Mouse (Mus musculus) G1E (cell line): ENCODE data around the gene Klra9. TPM values are rescaled to one million over a fixed set of nuclear protein-coding genes. Genes with fewer than 3 reads are reported as not detected.
"Not testable (repeated sequence)": the region's sequence is repeated elsewhere in the genome, so short reads cannot be mapped to it uniquely, and the experiment has no call there.

Experiments used
- ATAC-seq: 2 replicates; pipeline ENCODE4 v1.8.0; 2016; ENCODE audit warnings: mild to moderate bottlenecking; ENCODE audit not compliant: insufficient number of reproducible peaks, poor library complexity, low FRiP score, severe bottlenecking; ENCODE audit errors: extremely low read depth
- DNase-seq: peaks from one replicate; pipeline ENCODE4 v3.0.0; 2012; ENCODE audit warnings: low spot score
- H3K27me3 ChIP-seq: 2 replicates; pipeline ENCODE4 v1.6.1; 2012; ENCODE audit warnings: mild to moderate bottlenecking, low read length, inconsistent platforms; ENCODE audit not compliant: insufficient read depth
- H3K36me3 ChIP-seq: replicated peaks from 2 replicates; pipeline ENCODE3; 2012; ENCODE audit warnings: mild to moderate bottlenecking, inconsistent platforms
- H3K4me1 ChIP-seq: 2 replicates; pipeline ENCODE4 v1.6.1; 2012; ENCODE audit warnings: low read depth, low read length, inconsistent platforms, mixed read lengths; ENCODE audit not compliant: insufficient read depth
- H3K4me3 ChIP-seq: 2 replicates; pipeline ENCODE4 v1.5.1; 2012; ENCODE audit warnings: low read depth, mild to moderate bottlenecking, inconsistent platforms, low read length, moderate library complexity, mixed read lengths
- H3K9me3 ChIP-seq: replicated peaks from 2 replicates; pipeline ENCODE4 v1.6.1; 2012; ENCODE audit warnings: inconsistent platforms
- CTCF ChIP-seq: IDR thresholded peaks from 2 replicates; pipeline ENCODE4 v1.5.1; 2012; ENCODE audit warnings: low read depth, low read length, inconsistent platforms, mixed read lengths
- GATA1 ChIP-seq: IDR thresholded peaks from 2 replicates; pipeline ENCODE4 v1.6.1; 2012; ENCODE audit warnings: borderline replicate concordance, low read length, inconsistent platforms, mixed read lengths
- GATA2 ChIP-seq: IDR thresholded peaks from 2 replicates; pipeline ENCODE4 v1.6.1; 2012; ENCODE audit warnings: low read depth, low read length, inconsistent platforms, borderline replicate concordance
- POLR2AphosphoS5 ChIP-seq: IDR thresholded peaks from 2 replicates; pipeline ENCODE4 v1.6.1; 2012; ENCODE audit warnings: low read depth, low read length, inconsistent platforms; ENCODE audit not compliant: insufficient replicate concordance
- TAL1 ChIP-seq: conservative IDR thresholded peaks from 2 replicates; pipeline ENCODE4 v1.6.1; 2012; ENCODE audit warnings: low read depth, low read length, inconsistent platforms, mixed read lengths
- polyA plus RNA-seq: library from polyadenylated mRNA; stranded (reverse); fragments of >175 nt; gene quantifications from 2 replicates; pipeline ENCODE4 v1.2.3, GENCODE M21; 2012
- total RNA-seq, 2 experiments: library from RNA; stranded (forward) in 1 of 2; stranded (reverse) in 1 of 2; fragments of 200-1000 nt in 1 of 2; fragments of >200 nt in 1 of 2; fragmentation: Nextera tagmentation in 1 of 2; gene quantifications; 2 replicates each; pipeline ENCODE4 v1.2.3; 2014 to 2017

Klra9 gene
- not detected in 2 replicates for total RNA-seq (2014; fragmentation: Nextera tagmentation)
- not detected in 2 replicates for total RNA-seq (2017)
- polyA plus RNA-seq: not detected in 2 replicates

- not testable (repeated sequence) for H3K4me3 ChIP-seq, H3K36me3 ChIP-seq, ATAC-seq, H3K9me3 ChIP-seq, H3K4me1 ChIP-seq, H3K27me3 ChIP-seq, DNase-seq
Observed at GRCm38 (mm10) chr6:130193012-130193411, at the start of gene Klra9. Gene Klra9 (minus strand): TSS chr6:130193112.

GRCm38 (mm10) chr6:130237536-130237935, 44.6 kb upstream of the Klra9 start:
- Histone ChIP-seq H3K9me3 (no peaks in the 10 kb centered on the region), H3K36me3 (no peaks in the 10 kb centered on the region), H3K4me3 (no peak overlapping the region), H3K27me3 (no peaks in the 10 kb centered on the region), H3K4me1 (no peaks in the 10 kb centered on the region)
- ATAC-seq (no peak), DNase-seq (no peak)
- TF ChIP-seq GATA2 (no peak), TAL1 (no peak), POLR2AphosphoS5 (no peak), GATA1 (no peak), CTCF (no peak)

GRCm38 (mm10) chr6:130236635-130237034, 43.7 kb upstream of the Klra9 start:
- DNase-seq: no peak
- ATAC-seq: no peak
- H3K4me1 ChIP-seq: no peaks in the 10 kb centered on the region
- H3K27me3 ChIP-seq: no peaks in the 10 kb centered on the region
- H3K9me3 ChIP-seq: no peaks in the 10 kb centered on the region
- TF ChIP-seq GATA1 (no peak), GATA2 (no peak), CTCF (no peak), TAL1 (no peak), POLR2AphosphoS5 (no peak)
- H3K36me3 ChIP-seq: no peaks in the 10 kb centered on the region
- no peak overlapping the region for H3K4me3 ChIP-seq

- DNase-seq: no peak
Observed at GRCm38 (mm10) chr6:130233222-130233621, 40.3 kb upstream of the Klra9 start, which contains the start of gene Klra7. Gene Klra7 (minus strand): TSS chr6:130233322.

GRCm38 (mm10) chr6:130197453-130197852, 4.5 kb upstream of the Klra9 start:
- not testable (repeated sequence) for H3K4me3 ChIP-seq, H3K27me3 ChIP-seq, H3K36me3 ChIP-seq, DNase-seq, H3K9me3 ChIP-seq, H3K4me1 ChIP-seq, ATAC-seq

More at GRCm38 (mm10) chr6:130233222-130233621, 40.3 kb upstream of the Klra9 start, which contains the start of gene Klra7:
- Histone ChIP-seq H3K4me1 (no peaks in the 10 kb centered on the region), H3K4me3 (no peak within 1 kb of the TSS), H3K27me3 (no peaks in the 10 kb centered on the region), H3K9me3 (no peaks in the 10 kb centered on the region), H3K36me3 (no peaks in the 10 kb centered on the region)
- TF ChIP-seq GATA1: no peak
- TF ChIP-seq CTCF: no peak
- TF ChIP-seq POLR2AphosphoS5: no peak
- TF ChIP-seq TAL1: no peak
- no peak for TF ChIP-seq GATA2
- no peak for ATAC-seq

GRCm38 (mm10) chr6:130129798-130130197, 63.1 kb downstream of the Klra9 start, which contains the start of gene Klra8:
Gene Klra8 (minus strand): TSS chr6:130129898.
- H3K4me3 ChIP-seq, ATAC-seq, H3K4me1 ChIP-seq, DNase-seq, H3K36me3 ChIP-seq, H3K9me3 ChIP-seq, H3K27me3 ChIP-seq: not testable (repeated sequence)

Other genes with a start within 250 kb of the Klra9 start
- gene Klra6, start 166.2 kb downstream of the Klra9 start, total RNA-seq (2014; fragmentation: Nextera tagmentation): not detected in 2 replicates
- not detected in 2 replicates for gene Klra6, start 166.2 kb downstream of the Klra9 start, total RNA-seq (2017)
- gene Klra6, start 166.2 kb downstream of the Klra9 start, polyA plus RNA-seq: not detected in 2 replicates
- not detected in 2 replicates for gene Klra4, start 125.8 kb downstream of the Klra9 start, total RNA-seq (2014; fragmentation: Nextera tagmentation)
- 0.22 TPM in 1 of 2 replicates, not detected in the other for gene Klra4, start 125.8 kb downstream of the Klra9 start, total RNA-seq (2017)
- not detected in 2 replicates for gene Klra4, start 125.8 kb downstream of the Klra9 start, polyA plus RNA-seq
- not detected in 2 replicates for gene Klra8, start 63.2 kb downstream of the Klra9 start, total RNA-seq (2014; fragmentation: Nextera tagmentation)
- not detected in 2 replicates for gene Klra8, start 63.2 kb downstream of the Klra9 start, total RNA-seq (2017)
- gene Klra8, start 63.2 kb downstream of the Klra9 start, polyA plus RNA-seq: not detected in 2 replicates
- gene Klra7, start 40.2 kb upstream of the Klra9 start, total RNA-seq (2014; fragmentation: Nextera tagmentation): not detected in 2 replicates
- gene Klra7, start 40.2 kb upstream of the Klra9 start, total RNA-seq (2017): not detected in 2 replicates
- not detected in 2 replicates for gene Klra7, start 40.2 kb upstream of the Klra9 start, polyA plus RNA-seq
- gene Klra10, start 88.8 kb upstream of the Klra9 start, total RNA-seq (2014; fragmentation: Nextera tagmentation): not detected in 2 replicates
- 0.22 and 0.23 TPM in 2 replicates for gene Klra10, start 88.8 kb upstream of the Klra9 start, total RNA-seq (2017)
- gene Klra10, start 88.8 kb upstream of the Klra9 start, polyA plus RNA-seq: not detected in 2 replicates
- not detected in 2 replicates for gene Klra3, start 144.5 kb upstream of the Klra9 start, total RNA-seq (2014; fragmentation: Nextera tagmentation)
- not detected in 2 replicates for gene Klra3, start 144.5 kb upstream of the Klra9 start, total RNA-seq (2017)
- not detected in 2 replicates for gene Klra3, start 144.5 kb upstream of the Klra9 start, polyA plus RNA-seq
- gene Klra1, start 193.8 kb upstream of the Klra9 start, total RNA-seq (2014; fragmentation: Nextera tagmentation): not detected in 2 replicates
- 0.05 and 0.23 TPM in 2 replicates for gene Klra1, start 193.8 kb upstream of the Klra9 start, total RNA-seq (2017)
- not detected in 2 replicates for gene Klra1, start 193.8 kb upstream of the Klra9 start, polyA plus RNA-seq